ENCODE assay signal across 19 mouse cellular contexts in genomic region chr7:91397827-91398226, GRCm38 (mm10).
"Had no signal": no experiment of that assay in that cellular context is flagged by ENCODE, and none has a peak within 500 bp of the region (broad histone marks: within the 10 kb centered on the region; RNA-seq: fewer than 3 reads in every experiment).

No protein-coding gene starts in this region.

- H3K27me3 ChIP-seq: limb, embryonic 13.5 days; liver, embryonic 12.5 days; liver, embryonic 15.5 days; midbrain, embryonic 12.5 days; neural tube, embryonic 13.5 days had no signal

- H3K27ac ChIP-seq: kidney, postnatal 0 days; layer of hippocampus, adult 2 months; limb, embryonic 10.5 days; limb, embryonic 13.5 days; liver, embryonic 12.5 days; liver, embryonic 15.5 days; midbrain, embryonic 12.5 days; neural tube, embryonic 13.5 days had no signal

- H3K36me3 ChIP-seq: limb, embryonic 10.5 days; limb, embryonic 13.5 days; liver, embryonic 12.5 days; liver, embryonic 15.5 days; midbrain, embryonic 12.5 days; neural tube, embryonic 13.5 days had no signal

- H3K4me3 ChIP-seq: layer of hippocampus, adult 2 months; limb, embryonic 10.5 days; limb, embryonic 13.5 days; liver, embryonic 12.5 days; liver, embryonic 15.5 days; midbrain, embryonic 12.5 days; myocyte; neural tube, embryonic 13.5 days had no signal

- DNase-seq: kidney, postnatal 25 days; layer of hippocampus, adult 9-11 months; liver; lung, adult 18-20 months; lung, postnatal 14 days; lung, postnatal 4 days; retina, postnatal 1 day; thymus, adult 18-20 months; thymus, postnatal 36 days had no signal

- H3K4me2 ChIP-seq: limb, embryonic 13.5 days; liver, embryonic 12.5 days; liver, embryonic 15.5 days; midbrain, embryonic 12.5 days; neural tube, embryonic 13.5 days had no signal

- H3K9me3 ChIP-seq: limb, embryonic 10.5 days; limb, embryonic 13.5 days; liver, embryonic 12.5 days; liver, embryonic 15.5 days; midbrain, embryonic 12.5 days; neural tube, embryonic 13.5 days had no signal

- ATAC-seq: liver, embryonic 12.5 days; midbrain, embryonic 16.5 days had no signal

- H3K9ac ChIP-seq: limb, embryonic 13.5 days; liver, embryonic 12.5 days; liver, embryonic 15.5 days; midbrain, embryonic 12.5 days; neural tube, embryonic 13.5 days had no signal

- H3K4me1 ChIP-seq: limb, embryonic 10.5 days; limb, embryonic 13.5 days; liver, embryonic 12.5 days; liver, embryonic 15.5 days; neural tube, embryonic 13.5 days had no signal
